Mouse (Mus musculus) testis, adult 2 months (tissue): ENCODE data around the gene Traf4. TPM values are rescaled to one million over a fixed set of nuclear protein-coding genes. Genes with fewer than 3 reads are reported as not detected.
"Not testable (repeated sequence)": the region's sequence is repeated elsewhere in the genome, so short reads cannot be mapped to it uniquely, and the experiment has no call there.

ENCODE experiments used
- H3K27ac ChIP-seq: fragments of 200-500 bp; 2 replicates; pipeline ENCODE4 v1.5.1; 2012; ENCODE audit warnings: low read depth, low read length; ENCODE audit not compliant: control insufficient read depth, insufficient read depth
- H3K27me3 ChIP-seq: fragments of 200-500 bp; 2 replicates; pipeline ENCODE4 v1.6.1; 2012; ENCODE audit warnings: mild to moderate bottlenecking, low read length, moderate library complexity; ENCODE audit not compliant: control insufficient read depth, insufficient read depth
- H3K36me3 ChIP-seq: fragments of 200-500 bp; 2 replicates; pipeline ENCODE4 v1.6.1; 2012; ENCODE audit warnings: mild to moderate bottlenecking, low read length; ENCODE audit not compliant: control insufficient read depth, insufficient read depth
- H3K4me1 ChIP-seq: fragments of 200-500 bp; 2 replicates; pipeline ENCODE4 v1.6.1; 2012; ENCODE audit warnings: low read length; ENCODE audit not compliant: control insufficient read depth, insufficient read depth
- H3K4me3 ChIP-seq: fragments of 200-500 bp; 2 replicates; pipeline ENCODE4 v1.5.1; 2012; ENCODE audit warnings: low read depth, mild to moderate bottlenecking, low read length, moderate library complexity, mixed read lengths; ENCODE audit not compliant: control insufficient read depth
- CTCF ChIP-seq: fragments of 200-500 bp; IDR thresholded peaks from 2 replicates; pipeline ENCODE4 v1.5.1; 2012; ENCODE audit warnings: low read depth, mild to moderate bottlenecking, inconsistent platforms, low read length, moderate library complexity; ENCODE audit not compliant: control insufficient read depth, insufficient read depth, insufficient replicate concordance
- POLR2A ChIP-seq: fragments of 200-500 bp; IDR thresholded peaks from 2 replicates; pipeline ENCODE4 v1.6.1; 2012; ENCODE audit warnings: low read depth, mild to moderate bottlenecking, inconsistent platforms, low read length, moderate library complexity; ENCODE audit not compliant: control insufficient read depth
- polyA plus RNA-seq: library from polyadenylated mRNA; depleted of rRNA; stranded (reverse); fragments of >200 nt; gene quantifications from 2 replicates; pipeline ENCODE4 v1.2.3, GENCODE M21; 2012

The Traf4 gene
- polyA plus RNA-seq, 1 experiment: 9.5 TPM

DNA sequence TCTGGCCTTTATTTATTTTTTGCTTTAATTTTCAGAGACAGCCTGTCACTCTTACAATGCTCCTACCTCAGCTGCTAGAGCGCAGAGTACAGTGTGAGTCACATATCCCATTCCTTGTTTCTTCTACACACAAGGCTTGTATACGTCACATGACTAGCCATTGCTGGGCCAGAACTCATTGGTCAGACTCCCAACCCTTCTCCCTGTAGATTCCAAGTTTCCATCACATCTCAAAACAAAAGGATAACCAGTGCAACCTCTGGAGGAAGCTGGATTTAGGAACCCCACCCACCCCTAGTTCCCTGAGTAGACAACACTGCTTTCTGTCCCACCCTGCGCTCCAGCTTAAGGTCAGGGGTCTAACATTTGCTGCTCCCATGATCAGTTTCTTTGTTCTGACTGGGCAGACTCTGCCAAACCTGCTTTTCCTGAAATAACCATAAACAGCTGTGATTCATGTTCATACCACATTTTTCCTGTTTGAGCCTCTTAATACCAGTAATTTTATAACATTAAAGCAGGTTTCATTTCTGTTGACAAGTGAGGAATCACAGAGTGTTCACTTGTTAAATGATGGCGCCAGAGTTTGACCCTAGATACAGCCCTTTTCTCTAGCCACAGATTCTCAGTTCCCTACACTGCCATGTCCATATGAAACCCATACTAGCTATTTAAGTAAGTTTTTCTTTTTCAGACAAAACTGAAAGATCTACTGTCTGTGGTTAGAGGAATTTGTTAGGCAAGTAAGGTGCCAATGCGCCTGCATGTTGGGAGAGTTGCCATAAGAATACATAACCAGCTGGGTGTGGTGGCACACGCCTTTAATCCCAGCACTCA is 18.5 kb downstream of the Traf4 start:
- H3K27me3 ChIP-seq: no peaks in the 10 kb centered on the region
- H3K36me3 ChIP-seq: no peaks in the 10 kb centered on the region
- TF ChIP-seq CTCF (no peak), POLR2A (no peak)
- no peak overlapping the region for H3K27ac ChIP-seq
- no peak overlapping the region for H3K4me3 ChIP-seq
- H3K4me1 ChIP-seq: no peaks in the 10 kb centered on the region

DNA sequence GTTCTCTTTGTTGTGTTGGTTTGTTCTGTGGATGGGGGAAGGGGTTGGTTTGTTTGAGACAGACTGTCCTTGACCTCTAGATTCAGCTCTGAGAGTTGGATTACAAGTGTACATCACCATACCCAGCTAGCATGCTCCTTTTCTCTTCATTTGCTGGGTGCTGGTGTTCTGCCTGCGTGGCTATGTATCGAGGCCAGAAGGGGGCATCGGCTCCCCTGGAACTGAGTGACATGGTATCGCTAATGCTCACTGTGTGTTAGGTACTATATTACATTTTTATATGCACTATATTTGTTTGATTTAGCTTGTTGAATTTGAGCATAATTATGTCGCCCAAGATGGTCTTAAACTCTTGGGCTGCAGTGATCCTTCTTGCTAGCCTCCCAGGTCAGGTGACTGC is 19.2 kb downstream of the Traf4 start:
- H3K27me3 ChIP-seq: no peaks in the 10 kb centered on the region
- H3K36me3 ChIP-seq: no peaks in the 10 kb centered on the region
- no peak overlapping the region for H3K4me3 ChIP-seq
- H3K4me1 ChIP-seq: no peaks in the 10 kb centered on the region
- no peak overlapping the region for H3K27ac ChIP-seq
- TF ChIP-seq CTCF: no peak
- TF ChIP-seq POLR2A: no peak

DNA sequence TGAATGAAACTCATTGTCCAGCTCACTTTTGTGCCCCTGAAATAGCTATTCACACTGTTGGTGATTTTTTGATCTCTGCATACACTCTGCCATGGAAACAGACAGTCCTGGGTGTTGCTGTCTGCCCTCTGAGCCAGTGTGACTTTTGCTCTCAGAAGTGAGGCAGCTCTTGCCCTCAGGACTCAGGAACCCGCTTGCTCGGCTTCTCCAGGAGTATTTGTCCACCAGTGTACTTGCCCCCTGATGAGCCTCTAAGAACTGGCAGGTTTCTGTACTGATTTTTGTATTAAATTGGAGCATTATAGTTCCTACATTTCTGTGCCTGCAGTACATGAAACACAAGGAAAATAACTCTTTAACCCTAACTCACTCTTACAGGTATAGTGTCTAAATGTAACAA is 21.9 kb downstream of the Traf4 start:
- no peaks in the 10 kb centered on the region for H3K4me1 ChIP-seq
- no peak overlapping the region for H3K4me3 ChIP-seq
- H3K27me3 ChIP-seq: no peaks in the 10 kb centered on the region
- no peak overlapping the region for H3K27ac ChIP-seq
- TF ChIP-seq POLR2A (no peak), CTCF (no peak)
- H3K36me3 ChIP-seq: no peaks in the 10 kb centered on the region

DNA sequence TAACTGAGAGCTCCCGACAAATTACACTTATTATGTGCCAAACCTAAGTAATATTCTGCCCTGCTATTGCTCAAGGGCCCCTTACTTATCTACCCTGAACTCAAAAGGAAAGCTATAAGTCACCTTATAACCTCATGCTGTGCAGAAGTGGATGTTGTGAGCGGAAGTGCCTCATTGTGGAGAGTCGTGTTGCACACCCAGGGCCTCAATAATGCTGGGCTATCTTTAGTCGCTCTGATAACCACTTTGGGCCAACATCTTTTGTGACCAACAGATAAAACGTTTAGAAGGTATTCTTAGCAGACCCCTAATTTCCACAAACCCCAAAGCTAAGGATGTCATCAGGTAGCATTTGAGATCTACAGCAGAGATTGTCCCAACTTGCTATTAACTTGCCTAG is 24.7 kb downstream of the Traf4 start:
- no peaks in the 10 kb centered on the region for H3K27me3 ChIP-seq
- no peaks in the 10 kb centered on the region for H3K36me3 ChIP-seq
- H3K4me1 ChIP-seq: no peaks in the 10 kb centered on the region; the same call in 1 of the 2 replicates
- no peak overlapping the region for H3K27ac ChIP-seq
- no peak overlapping the region for H3K4me3 ChIP-seq
- TF ChIP-seq POLR2A (no peak), CTCF (no peak)

DNA sequence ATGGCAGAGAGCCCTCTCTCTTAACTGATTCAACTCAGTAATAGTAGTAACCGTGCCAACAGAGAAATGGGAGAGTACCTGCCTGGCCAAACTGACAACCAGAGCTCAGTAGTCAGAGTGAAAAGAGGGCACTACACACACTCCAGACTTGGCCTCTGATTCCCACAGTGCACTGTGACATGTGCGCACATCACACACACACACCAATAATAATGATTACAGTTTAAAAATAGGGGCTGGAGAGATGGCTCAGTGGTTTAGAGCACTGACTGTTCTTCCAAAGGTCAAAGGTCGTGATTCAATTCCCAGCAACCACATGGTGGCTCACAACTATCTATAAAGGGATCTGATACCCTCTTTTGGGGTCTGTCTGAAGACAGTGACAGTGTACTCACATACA is 27.4 kb downstream of the Traf4 start:
- Histone ChIP-seq H3K4me1 (no peaks in the 10 kb centered on the region; the same call in 1 of the 2 replicates), H3K27ac (no peak overlapping the region), H3K4me3 (no peak overlapping the region), H3K27me3 (no peaks in the 10 kb centered on the region), H3K36me3 (no peaks in the 10 kb centered on the region)
- TF ChIP-seq POLR2A (no peak), CTCF (no peak)

DNA sequence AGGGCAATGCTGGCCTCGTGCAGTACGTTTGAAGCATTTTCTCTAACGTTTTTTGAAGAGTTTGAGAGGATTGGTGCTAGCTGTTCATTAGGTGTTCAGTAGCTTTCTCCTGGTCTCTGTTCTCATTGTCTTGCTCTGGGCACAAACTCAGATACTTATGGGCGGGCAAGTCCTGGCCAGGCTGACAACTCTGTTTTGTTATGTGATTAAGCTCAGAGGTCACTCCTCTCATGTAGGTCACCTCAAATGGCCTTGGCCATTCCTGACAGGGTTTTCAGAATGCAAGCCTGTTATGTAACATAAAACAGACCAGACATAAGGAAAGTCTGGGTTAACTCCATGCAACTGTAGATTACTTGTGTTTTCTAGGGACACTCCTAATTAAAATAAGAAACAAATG is 27.8 kb downstream of the Traf4 start:
- H3K27ac ChIP-seq: no peak overlapping the region; the same call in 1 of the 2 replicates
- TF ChIP-seq CTCF: no peak
- no peak for TF ChIP-seq POLR2A
- no peaks in the 10 kb centered on the region; the same call in 1 of the 2 replicates for H3K4me1 ChIP-seq
- H3K27me3 ChIP-seq: no peaks in the 10 kb centered on the region
- no peaks in the 10 kb centered on the region for H3K36me3 ChIP-seq
- no peak overlapping the region for H3K4me3 ChIP-seq

DNA sequence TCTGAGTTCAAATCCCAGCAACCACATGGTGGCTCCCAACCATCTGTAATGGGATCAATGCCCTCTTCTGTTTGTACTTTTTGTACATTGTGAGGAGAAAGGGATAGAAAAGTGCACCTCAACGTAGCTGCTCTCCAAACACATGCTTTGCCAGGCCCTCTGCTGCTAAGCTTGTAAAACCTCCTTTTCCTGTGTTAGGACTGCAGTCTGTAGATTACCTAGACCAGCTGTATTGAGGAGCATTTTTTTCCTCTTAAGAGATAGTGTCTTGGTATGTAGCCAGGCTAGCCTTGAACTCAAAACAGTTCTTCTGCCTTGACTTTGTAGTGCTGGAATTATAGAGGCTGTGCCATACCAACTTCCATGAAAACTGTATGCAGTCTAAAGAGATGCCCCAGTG is 29.3 kb downstream of the Traf4 start:
- Histone ChIP-seq H3K27ac (no peak overlapping the region), H3K36me3 (no peaks in the 10 kb centered on the region), H3K4me1 (no peaks in the 10 kb centered on the region; the same call in 1 of the 2 replicates), H3K27me3 (no peaks in the 10 kb centered on the region), H3K4me3 (no peak overlapping the region)
- no peak for TF ChIP-seq CTCF
- no peak for TF ChIP-seq POLR2A

DNA sequence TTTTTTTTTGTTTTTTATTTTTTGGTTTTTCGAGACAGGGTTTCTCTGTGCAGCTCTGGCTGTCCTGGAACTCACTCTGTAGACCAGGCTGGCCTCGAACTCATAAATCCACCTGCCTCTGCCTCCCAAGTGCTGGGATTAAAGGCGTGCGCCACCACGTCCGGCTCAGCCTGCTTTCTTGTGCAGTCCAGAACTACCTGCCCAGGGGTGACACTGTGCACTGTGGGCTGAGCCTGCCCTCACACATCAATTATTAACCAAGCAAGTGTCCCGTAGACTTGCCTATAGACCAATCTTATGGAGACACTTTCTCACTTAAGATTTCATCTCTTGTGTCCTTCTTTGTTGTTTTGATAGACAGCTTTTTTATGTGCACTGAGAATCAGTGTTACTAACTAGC is 30.1 kb downstream of the Traf4 start:
- H3K27me3 ChIP-seq, H3K4me3 ChIP-seq, H3K36me3 ChIP-seq, H3K4me1 ChIP-seq, H3K27ac ChIP-seq: not testable (repeated sequence)
